Mouse (Mus musculus) brain, embryonic 14.5 days (tissue): ENCODE results near the gene Car1.
"Not testable (repeated sequence)": the region's sequence is repeated elsewhere in the genome, so short reads cannot be mapped to it uniquely, and the experiment has no call there.

Experiments
- CTCF ChIP-seq: fragments of 200-500 bp; IDR thresholded peaks from 2 replicates; pipeline ENCODE4 v1.5.1; 2012; ENCODE audit warnings: inconsistent platforms, mild to moderate bottlenecking, moderate library complexity, borderline replicate concordance; ENCODE audit not compliant: insufficient read depth, insufficient read length; ENCODE audit errors: extremely low read depth
- POLR2A ChIP-seq: fragments of 200-500 bp; IDR thresholded peaks from 2 replicates; pipeline ENCODE4 v1.6.1; 2012; ENCODE audit warnings: mild to moderate bottlenecking, inconsistent platforms, borderline replicate concordance; ENCODE audit not compliant: poor library complexity, insufficient read depth, insufficient read length, severe bottlenecking; ENCODE audit errors: extremely low read depth

DNA sequence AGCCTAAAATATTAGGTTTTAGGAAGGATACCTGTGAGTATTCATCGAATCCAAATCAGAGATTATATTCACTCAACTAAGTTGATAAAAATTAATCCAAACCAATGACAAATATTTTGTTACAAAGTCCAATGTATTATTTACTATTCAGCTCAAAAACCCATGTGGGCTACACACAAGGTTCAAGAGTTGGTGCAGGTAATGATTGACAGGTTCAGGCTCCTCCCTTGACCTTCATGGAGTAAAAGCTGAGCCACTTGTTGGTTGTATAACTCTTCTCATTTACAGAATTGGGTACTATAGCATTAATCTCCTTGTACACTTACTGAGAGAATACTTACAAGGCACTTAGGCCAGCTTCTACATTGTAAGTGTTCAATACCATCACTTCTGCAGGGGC lies 80.7 kb downstream of the Car1 start:
- not testable (repeated sequence) for TF ChIP-seq CTCF, POLR2A
